Mouse (Mus musculus) bone marrow, adult 2 months (tissue): ENCODE measurements at regions not wholly inside any gene's neighbourhood (a gene's known extent, or its start where the extent isn't known, plus 50 kb on each side); places are given as distances from the start of the nearest gene placed in this dataset.

Source experiments
- H3K27ac ChIP-seq: fragments of 200-500 bp; 2 replicates; pipeline ENCODE4 v1.5.1; 2012; ENCODE audit warnings: low read depth, mild to moderate bottlenecking, control low read depth, inconsistent platforms, low read length; ENCODE audit not compliant: control insufficient read depth, poor library complexity, insufficient read depth
- H3K4me1 ChIP-seq: fragments of 200-500 bp; 2 replicates; pipeline ENCODE4 v1.6.1; 2011; ENCODE audit warnings: low read length; ENCODE audit not compliant: control insufficient read depth, insufficient read depth
- H3K4me3 ChIP-seq: fragments of 200-500 bp; replicated peaks from 2 replicates; pipeline ENCODE3; 2011; ENCODE audit warnings: mild to moderate bottlenecking, low read depth, low read length, control low read depth; ENCODE audit not compliant: control insufficient read depth
- CTCF ChIP-seq: fragments of 200-500 bp; IDR thresholded peaks from 2 replicates; pipeline ENCODE4 v1.5.1; 2011; ENCODE audit warnings: low read length, control low read depth; ENCODE audit not compliant: control insufficient read depth, insufficient read depth
- POLR2A ChIP-seq: fragments of 200-500 bp; IDR thresholded peaks from 2 replicates; pipeline ENCODE4 v1.6.1; 2011; ENCODE audit warnings: low read depth, mild to moderate bottlenecking, control low read depth, low read length, borderline replicate concordance; ENCODE audit not compliant: control insufficient read depth
- WGBS: fragments of 180-500 bp; shearing (Covaris S2); methylation state at CpG from one replicate; pipeline ENCODE4 v1.1.7; 2018; 5-methylcytosine and 5-hydroxymethylcytosine counted together

DNA sequence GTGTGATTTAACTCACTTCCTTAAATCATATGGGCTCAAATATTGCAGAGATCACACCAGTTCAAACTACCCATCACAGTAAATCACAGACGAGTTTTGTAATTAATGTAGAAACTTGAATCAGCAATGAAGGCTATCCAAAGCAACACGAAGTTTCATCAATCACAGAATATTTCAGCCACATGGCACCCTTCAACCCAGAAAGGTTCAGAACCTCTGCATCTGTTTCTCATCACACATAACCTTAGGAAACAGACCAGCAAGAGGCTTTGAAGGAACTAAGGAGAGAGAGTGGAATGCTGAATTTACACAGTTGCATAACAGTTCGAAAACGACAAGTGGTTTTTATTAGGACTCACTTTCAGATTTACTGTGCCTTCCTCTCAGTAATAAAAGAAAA is 1494.0 kb upstream of the Sel1l start:
- TF ChIP-seq POLR2A (no peak), CTCF (no peak)
- Histone ChIP-seq H3K4me1 (no peaks in the 10 kb centered on the region), H3K4me3 (no peak overlapping the region), H3K27ac (no peak overlapping the region)
- WGBS, result 70% methylated on average over 4 of the region's 4 CpGs

DNA sequence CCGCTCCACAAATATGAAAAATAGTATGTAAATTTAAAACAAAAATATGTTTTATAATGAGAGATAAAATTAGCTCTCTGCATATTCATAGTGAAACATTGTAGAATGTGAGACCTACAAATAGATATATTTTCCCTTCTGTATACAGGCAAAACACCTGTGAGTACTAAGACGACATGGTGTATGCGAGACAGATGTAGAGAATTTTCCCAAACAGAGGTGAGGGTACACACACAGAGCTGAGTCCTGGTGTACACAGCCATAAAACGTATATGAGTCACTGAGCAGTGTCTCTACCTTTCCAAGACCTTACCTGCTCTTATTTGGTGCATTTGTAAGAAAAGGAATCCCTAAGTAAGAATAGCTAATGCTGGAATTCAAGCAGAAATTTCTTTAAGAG is 1493.6 kb upstream of the Sel1l start:
- Histone ChIP-seq H3K27ac (no peak overlapping the region), H3K4me3 (no peak overlapping the region), H3K4me1 (no peaks in the 10 kb centered on the region)
- TF ChIP-seq POLR2A (no peak), CTCF (no peak)
- WGBS, result 68% methylated on average over 4 of the region's 4 CpGs

DNA sequence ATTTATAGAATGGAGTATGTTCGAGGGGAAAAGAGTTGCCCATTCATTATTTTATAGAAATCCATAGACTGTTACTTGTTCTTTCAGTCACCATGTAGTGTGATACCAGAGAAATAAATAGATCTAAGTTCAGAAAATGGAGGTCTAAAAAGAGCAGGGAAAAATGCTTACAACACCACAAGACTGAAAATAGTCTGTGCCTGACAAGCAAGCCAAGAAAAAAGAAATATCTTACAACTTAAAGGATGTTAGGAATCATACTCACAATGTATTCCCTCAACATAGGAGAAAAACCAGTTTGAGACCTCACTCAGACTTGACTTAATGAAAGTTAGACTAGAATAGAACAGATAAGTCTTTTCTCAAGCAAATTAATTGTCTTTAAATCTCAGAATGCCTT is 1486.6 kb upstream of the Sel1l start:
- no peak overlapping the region for H3K27ac ChIP-seq
- no peak for TF ChIP-seq POLR2A
- TF ChIP-seq CTCF, result no peak
- no peaks in the 10 kb centered on the region for H3K4me1 ChIP-seq
- H3K4me3 ChIP-seq, result no peak overlapping the region
- 71% methylated on average over 1 of the region's 1 CpGs for whole genome bisulfite sequencing

DNA sequence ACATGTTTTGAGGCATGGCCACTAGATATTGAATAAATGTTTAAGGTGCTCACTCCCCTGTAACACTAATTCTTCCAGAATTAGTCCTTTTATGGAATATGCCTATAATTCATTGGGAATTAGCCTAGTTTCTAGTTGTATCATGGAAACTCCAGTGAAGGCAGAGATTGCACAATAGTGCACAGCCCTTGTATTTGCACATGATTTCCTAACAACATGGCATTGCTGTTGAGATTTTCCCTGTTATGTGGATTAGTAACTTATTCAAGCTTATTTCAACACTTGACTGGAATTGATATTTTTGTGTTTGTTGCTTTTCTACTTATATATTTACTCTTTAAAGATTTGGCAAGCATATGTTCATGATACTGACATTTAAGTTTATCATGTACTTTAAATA is 1463.3 kb upstream of the Sel1l start:
- H3K27ac ChIP-seq, result no peak overlapping the region
- no peak overlapping the region for H3K4me3 ChIP-seq
- no peak for TF ChIP-seq CTCF
- no peak for TF ChIP-seq POLR2A
- H3K4me1 ChIP-seq, result no peaks in the 10 kb centered on the region

DNA sequence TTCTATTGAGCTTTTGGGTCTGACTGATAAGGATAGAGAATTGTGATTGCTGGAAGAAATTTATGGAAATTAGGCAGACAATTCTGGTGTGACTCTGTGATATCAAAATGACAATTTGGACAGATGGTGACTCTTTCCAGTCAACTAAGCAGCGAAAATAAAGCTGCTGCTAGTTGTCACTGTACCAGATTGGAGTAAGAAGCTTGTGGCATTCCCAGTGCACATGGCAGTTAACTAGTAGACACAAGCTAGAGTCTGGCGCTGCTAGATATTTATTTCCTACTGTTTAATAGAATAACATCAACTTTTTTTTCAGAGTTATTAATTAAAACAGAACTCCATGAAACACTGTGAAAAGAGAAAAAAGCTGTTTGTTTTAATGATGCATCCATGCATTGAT is 1432.9 kb upstream of the Sel1l start:
- no peaks in the 10 kb centered on the region for H3K4me1 ChIP-seq
- 68% methylated on average over 2 of the region's 2 CpGs for WGBS
- TF ChIP-seq CTCF (no peak), POLR2A (no peak)
- H3K4me3 ChIP-seq, result no peak overlapping the region
- H3K27ac ChIP-seq, result no peak overlapping the region

DNA sequence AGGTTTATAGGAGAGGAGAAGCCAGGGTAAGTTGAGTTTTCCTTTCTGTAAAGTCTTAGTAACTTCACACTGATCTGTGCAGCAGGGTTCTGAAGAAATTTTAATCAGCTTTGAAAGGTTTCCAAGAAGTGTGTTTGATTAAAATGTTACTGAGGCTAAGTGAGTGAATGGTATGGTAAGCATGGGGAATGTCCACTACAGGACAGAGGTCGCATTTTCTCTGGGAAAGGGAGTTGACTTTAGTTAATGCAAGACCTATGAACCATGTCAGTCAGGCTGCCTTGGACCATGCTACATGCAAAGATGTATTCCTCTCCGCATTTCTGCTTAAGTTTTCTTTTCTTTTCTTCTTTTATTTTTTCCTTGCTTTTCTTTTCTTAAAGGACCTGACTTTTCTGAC is 1424.7 kb upstream of the Sel1l start:
- TF ChIP-seq POLR2A, result no peak
- no peak for TF ChIP-seq CTCF
- WGBS, result 69% methylated on average over 2 of the region's 2 CpGs
- H3K4me1 ChIP-seq, result no peaks in the 10 kb centered on the region

DNA sequence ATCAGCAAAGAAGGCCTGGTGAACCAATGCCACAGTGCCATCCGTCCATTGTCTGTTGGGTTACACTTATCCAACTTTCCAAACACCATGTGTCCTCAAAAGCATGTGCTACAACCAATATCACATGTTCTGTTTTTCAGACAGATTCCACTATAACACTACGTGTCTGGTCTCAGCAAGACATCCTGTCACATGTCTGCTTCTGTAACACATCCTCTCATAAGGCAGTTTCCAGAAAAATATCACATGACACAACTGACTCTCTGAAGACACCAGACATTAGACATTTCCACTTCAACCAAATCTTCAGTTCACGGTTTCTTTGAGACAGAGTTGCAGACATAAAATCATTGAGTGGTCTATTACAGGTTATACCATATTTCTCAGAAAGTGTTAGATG is 1381.3 kb upstream of the Sel1l start:
- H3K4me1 ChIP-seq, result no peaks in the 10 kb centered on the region
- WGBS, result 67% methylated on average over 3 of the region's 3 CpGs
- H3K27ac ChIP-seq, result no peak overlapping the region
- H3K4me3 ChIP-seq, result no peak overlapping the region
- TF ChIP-seq POLR2A (no peak), CTCF (no peak)

More for the DNA sequence above, 1424.7 kb upstream of the Sel1l start:
- no peak overlapping the region for H3K27ac ChIP-seq
- no peak overlapping the region for H3K4me3 ChIP-seq

DNA sequence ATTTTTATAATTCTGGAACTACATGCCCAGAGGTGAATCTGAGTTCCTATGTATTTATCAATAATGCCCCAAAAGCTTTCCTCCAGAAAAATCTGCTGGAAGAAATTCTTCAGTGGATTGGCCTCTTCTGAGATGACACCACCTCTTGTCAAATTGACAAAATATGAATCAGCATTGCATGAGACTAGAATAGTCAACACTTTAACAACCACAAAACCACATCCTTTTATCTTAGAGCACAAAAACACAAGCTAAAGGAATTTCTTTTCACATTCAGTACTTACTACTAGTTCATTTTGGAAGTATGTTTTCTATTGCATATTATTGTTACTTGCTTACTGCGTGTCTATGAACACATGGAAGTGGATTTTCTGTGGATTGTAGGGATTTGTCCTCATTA is 1377.9 kb upstream of the Sel1l start:
- Histone ChIP-seq H3K27ac (no peak overlapping the region), H3K4me3 (no peak overlapping the region), H3K4me1 (no peaks in the 10 kb centered on the region)
- 83% methylated on average over 1 of the region's 1 CpGs for WGBS
- TF ChIP-seq CTCF, result no peak
- TF ChIP-seq POLR2A, result no peak

DNA sequence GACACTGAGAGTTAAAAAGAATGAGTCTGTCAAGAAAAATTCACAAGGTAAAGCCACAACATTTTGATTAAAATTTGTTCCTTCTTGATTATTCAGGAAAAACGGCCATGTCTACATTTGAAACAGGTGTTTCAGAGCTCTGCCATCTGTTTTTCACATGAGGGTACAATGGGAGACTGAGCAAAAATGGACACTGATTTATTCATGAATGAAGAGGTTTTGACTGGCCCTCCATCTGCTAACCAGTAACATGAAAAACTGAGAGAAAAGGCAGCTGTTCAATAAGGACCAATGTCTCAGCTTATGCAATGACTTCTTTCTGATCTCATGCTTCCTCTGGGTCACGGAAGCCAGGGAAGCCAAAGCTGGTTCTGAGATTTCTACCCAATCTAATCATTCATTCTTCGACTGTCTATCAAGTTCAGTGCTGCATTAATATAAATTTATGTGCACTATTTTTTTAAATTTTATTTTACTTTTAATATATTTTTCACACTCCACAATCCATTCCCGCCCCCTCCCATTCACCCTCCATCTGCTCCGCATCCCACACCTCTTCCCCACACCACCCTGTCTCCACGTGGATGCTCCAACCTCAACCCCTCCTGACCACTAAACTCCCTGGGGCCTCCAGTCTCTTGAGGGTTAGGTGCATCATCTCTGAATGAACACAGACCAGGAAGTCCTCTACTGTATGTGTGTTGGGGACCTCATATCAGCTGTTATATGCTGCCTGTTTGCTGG is 1372.4 kb upstream of the Sel1l start:
- Histone ChIP-seq H3K4me3 (no peak overlapping the region), H3K4me1 (no peaks in the 10 kb centered on the region), H3K27ac (no peak overlapping the region)
- 77% methylated on average over 6 of the region's 6 CpGs for WGBS
- TF ChIP-seq POLR2A (no peak), CTCF (no peak)
